Mouse (Mus musculus) heart, postnatal 4 days (tissue): ENCODE data around the gene Hfe2. TPM values are rescaled to one million over a fixed set of nuclear protein-coding genes. Genes with fewer than 3 reads are reported as not detected.

Source experiments
- DNase-seq: peaks from one replicate; pipeline ENCODE4 v3.0.0; 2021
- total RNA-seq, 2 experiments: library from RNA; stranded (reverse); gene quantifications; 2 replicates each; pipeline ENCODE4 v1.2.3; 2021

Gene Hfe2
- total RNA-seq, 2 experiments from 2014 or later: 95.6 to 97.0 TPM

- no peak for DNase-seq
Observed at GRCm38 (mm10) chr3:96528506-96528905, 3.5 kb downstream of the Hfe2 start.

- DNase-seq: no peak
Observed at GRCm38 (mm10) chr3:96532050-96532449, 7.1 kb downstream of the Hfe2 start.

GRCm38 (mm10) chr3:96534300-96534699 lies 9.3 kb downstream of the Hfe2 start:
- DNase-seq: no peak

- DNase-seq: no peak
Observed at GRCm38 (mm10) chr3:96539316-96539715, 14.3 kb downstream of the Hfe2 start.

- DNase-seq: no peak
Observed at GRCm38 (mm10) chr3:96540740-96541139, 15.8 kb downstream of the Hfe2 start.

- DNase-seq: no peak
Observed at GRCm38 (mm10) chr3:96541328-96542078, 16.5 kb downstream of the Hfe2 start.

- no peak for DNase-seq
Observed at GRCm38 (mm10) chr3:96542554-96542953, 17.6 kb downstream of the Hfe2 start.

GRCm38 (mm10) chr3:96543345-96543744 lies 18.4 kb downstream of the Hfe2 start:
- no peak for DNase-seq

- DNase-seq: no peak
Observed at GRCm38 (mm10) chr3:96545565-96545964, 20.6 kb downstream of the Hfe2 start.

- DNase-seq: no peak
Observed at GRCm38 (mm10) chr3:96546880-96547279, 21.9 kb downstream of the Hfe2 start.

GRCm38 (mm10) chr3:96547389-96547960 lies 22.5 kb downstream of the Hfe2 start:
- DNase-seq: peak; percentile 89

- no peak for DNase-seq
Observed at GRCm38 (mm10) chr3:96548824-96549223, 23.9 kb downstream of the Hfe2 start.

- no peak for DNase-seq
Observed at GRCm38 (mm10) chr3:96549346-96549745, 24.4 kb downstream of the Hfe2 start.

GRCm38 (mm10) chr3:96551203-96551602 lies 26.2 kb downstream of the Hfe2 start:
- DNase-seq: peak; percentile 69

GRCm38 (mm10) chr3:96551890-96552289 lies 26.9 kb downstream of the Hfe2 start:
- no peak for DNase-seq

GRCm38 (mm10) chr3:96553601-96554000 lies 28.6 kb downstream of the Hfe2 start:
- no peak for DNase-seq

- no peak for DNase-seq
Observed at GRCm38 (mm10) chr3:96554251-96554650, 29.3 kb downstream of the Hfe2 start.

- peak; percentile 90 for DNase-seq
Observed at GRCm38 (mm10) chr3:96555041-96555596, 30.1 kb downstream of the Hfe2 start.

GRCm38 (mm10) chr3:96555999-96556614 lies 31.1 kb downstream of the Hfe2 start:
- DNase-seq: no peak

GRCm38 (mm10) chr3:96556651-96557635 lies 32.0 kb downstream of the Hfe2 start:
- DNase-seq: peak; percentile 32

- DNase-seq: peak; percentile 100
Observed at GRCm38 (mm10) chr3:96557694-96558093, 32.7 kb downstream of the Hfe2 start, which contains the start of gene Txnip. TSS of gene Txnip (plus strand) at chr3:96557957.

GRCm38 (mm10) chr3:96558159-96558558 lies 33.2 kb downstream of the Hfe2 start:
- DNase-seq: peak; percentile 54
